Mouse (Mus musculus) liver, embryonic 15.5 days (tissue): ENCODE data around the gene Amh. TPM values are rescaled to one million over a fixed set of nuclear protein-coding genes. Genes with fewer than 3 reads are reported as not detected.

ENCODE experiments used
- ATAC-seq: fragments of 200-750 bp; cut with Nextera tagmentation; 2 replicates; pipeline ENCODE4 v1.8.0; 2017; ENCODE audit warnings: moderate number of reproducible peaks, mild to moderate bottlenecking, moderate library complexity; ENCODE audit not compliant: insufficient read depth
- H3K27ac ChIP-seq: fragments of 300-500 bp; sonication (generic); replicated peaks from 2 replicates; pipeline ENCODE4 v1.5.1; 2015; ENCODE audit warnings: mild to moderate bottlenecking, inconsistent platforms
- H3K27me3 ChIP-seq: fragments of 300-500 bp; sonication (generic); 2 replicates; pipeline ENCODE4 v1.6.1; 2015; ENCODE audit warnings: mild to moderate bottlenecking, inconsistent platforms
- H3K36me3 ChIP-seq: fragments of 300-500 bp; sonication (generic); replicated peaks from 2 replicates; pipeline ENCODE4 v1.6.1; 2015; ENCODE audit warnings: moderate library complexity, mild to moderate bottlenecking, inconsistent platforms
- H3K4me1 ChIP-seq: fragments of 300-500 bp; sonication (generic); replicated peaks from 2 replicates; pipeline ENCODE4 v1.6.1; 2015; ENCODE audit warnings: inconsistent platforms
- H3K4me2 ChIP-seq: fragments of 300-500 bp; sonication (generic); 2 replicates; pipeline ENCODE4 v1.6.1; 2015; ENCODE audit warnings: moderate library complexity, mild to moderate bottlenecking, inconsistent platforms
- H3K4me3 ChIP-seq: fragments of 300-500 bp; sonication (generic); replicated peaks from 2 replicates; pipeline ENCODE4 v1.5.1; 2015; ENCODE audit warnings: mild to moderate bottlenecking, inconsistent platforms
- H3K9ac ChIP-seq: fragments of 300-500 bp; sonication (generic); 2 replicates; pipeline ENCODE4 v1.6.1; 2015; ENCODE audit warnings: moderate library complexity, mild to moderate bottlenecking, inconsistent platforms
- H3K9me3 ChIP-seq: fragments of 300-500 bp; sonication (generic); replicated peaks from 2 replicates; pipeline ENCODE4 v1.6.1; 2016; ENCODE audit warnings: inconsistent platforms
- WGBS: fragments of 180-500 bp; shearing (Covaris S2); methylation state at CpG from one replicate; pipeline ENCODE4 v1.1.7; 2015; ENCODE audit warnings: mixed read lengths; ENCODE audit not compliant: insufficient replicate concordance; 5-methylcytosine and 5-hydroxymethylcytosine counted together
- polyA plus RNA-seq: library from polyadenylated mRNA; unstranded; fragments of >200 nt; fragmentation: Nextera tagmentation; extraction: Ambion mirVana; gene quantifications from 2 replicates; pipeline ENCODE4 v1.2.1, GENCODE M21; 2015

Gene Amh
- polyA plus RNA-seq, 1 experiment from 2014 or later, result 0.10 TPM

- Histone ChIP-seq H3K4me1 (peaks cover 59% of the 10 kb centered on the region), H3K9ac (no peak overlapping the region), H3K27ac (peak overlapping the region; percentile 56), H3K4me3 (no peak overlapping the region), H3K4me2 (peak overlapping the region; percentile 31; the same call in 1 of the 2 replicates), H3K9me3 (no peaks in the 10 kb centered on the region), H3K27me3 (peaks cover 25% of the 10 kb centered on the region), H3K36me3 (peaks cover 40% of the 10 kb centered on the region)
- WGBS, result 61% methylated on average over 1 of the region's 1 CpGs
- no peak for ATAC-seq
These were observed 24.6 kb downstream of the Amh start for GRCm38 (mm10) chr10:80829359-80830278.

- H3K4me1 ChIP-seq, result peaks cover 50% of the 10 kb centered on the region
- peak overlapping the region; percentile 56 for H3K27ac ChIP-seq
- peak overlapping the region; percentile 31; the same call in 1 of the 2 replicates for H3K4me2 ChIP-seq
- H3K36me3 ChIP-seq, result peaks cover 40% of the 10 kb centered on the region
- H3K4me3 ChIP-seq, result no peak overlapping the region
- ATAC-seq, result no peak
- no peaks in the 10 kb centered on the region for H3K9me3 ChIP-seq
- 2% methylated on average over 9 of the region's 9 CpGs for WGBS
- H3K9ac ChIP-seq, result no peak overlapping the region
- H3K27me3 ChIP-seq, result peaks cover 40% of the 10 kb centered on the region
These were observed 26.1 kb downstream of the Amh start for GRCm38 (mm10) chr10:80831136-80831535.

- no peak overlapping the region for H3K9ac ChIP-seq
- no peak for ATAC-seq
- H3K36me3 ChIP-seq, result peaks cover 32% of the 10 kb centered on the region
- H3K27ac ChIP-seq, result no peak overlapping the region
- no peak overlapping the region for H3K4me3 ChIP-seq
- WGBS, result 65% methylated on average over 7 of the region's 7 CpGs
- no peak overlapping the region for H3K4me2 ChIP-seq
- peaks cover 57% of the 10 kb centered on the region for H3K27me3 ChIP-seq
- H3K4me1 ChIP-seq, result peaks cover 49% of the 10 kb centered on the region
- no peaks in the 10 kb centered on the region for H3K9me3 ChIP-seq
These were observed 27.8 kb downstream of the Amh start for GRCm38 (mm10) chr10:80832818-80833217.

GRCm38 (mm10) chr10:80835617-80836016, 30.6 kb downstream of the Amh start:
- 59% methylated on average over 30 of the region's 30 CpGs for WGBS
- H3K4me3 ChIP-seq, result no peak overlapping the region
- H3K4me2 ChIP-seq, result no peak overlapping the region
- no peak overlapping the region for H3K9ac ChIP-seq
- no peaks in the 10 kb centered on the region for H3K9me3 ChIP-seq
- H3K4me1 ChIP-seq, result peaks cover 24% of the 10 kb centered on the region
- H3K27ac ChIP-seq, result no peak overlapping the region
- H3K36me3 ChIP-seq, result peaks cover 6% of the 10 kb centered on the region
- H3K27me3 ChIP-seq, result peaks cover 85% of the 10 kb centered on the region
- ATAC-seq, result no peak

- H3K9ac ChIP-seq, result no peak overlapping the region
- H3K36me3 ChIP-seq, result no peaks in the 10 kb centered on the region
- peaks cover 98% of the 10 kb centered on the region for H3K27me3 ChIP-seq
- 38% methylated on average over 7 of the region's 7 CpGs for WGBS
- H3K9me3 ChIP-seq, result no peaks in the 10 kb centered on the region
- H3K27ac ChIP-seq, result no peak overlapping the region
- peaks cover 11% of the 10 kb centered on the region for H3K4me1 ChIP-seq
- H3K4me2 ChIP-seq, result no peak overlapping the region
- ATAC-seq, result no peak
- no peak overlapping the region for H3K4me3 ChIP-seq
These were observed 31.9 kb downstream of the Amh start for GRCm38 (mm10) chr10:80836949-80837379.

GRCm38 (mm10) chr10:80837827-80838226, 32.8 kb downstream of the Amh start:
- H3K9ac ChIP-seq, result no peak overlapping the region
- H3K4me3 ChIP-seq, result no peak overlapping the region
- WGBS, result 38% methylated on average over 2 of the region's 2 CpGs
- H3K36me3 ChIP-seq, result no peaks in the 10 kb centered on the region
- peaks cover 100% of the 10 kb centered on the region for H3K27me3 ChIP-seq
- H3K27ac ChIP-seq, result no peak overlapping the region
- peaks cover 11% of the 10 kb centered on the region for H3K4me1 ChIP-seq
- no peak overlapping the region for H3K4me2 ChIP-seq
- no peak for ATAC-seq
- H3K9me3 ChIP-seq, result no peaks in the 10 kb centered on the region

- H3K27me3 ChIP-seq, result peaks cover 100% of the 10 kb centered on the region
These were observed 33.4 kb downstream of the Amh start for GRCm38 (mm10) chr10:80838346-80838912.

GRCm38 (mm10) chr10:80839848-80840247, 34.8 kb downstream of the Amh start:
- ATAC-seq, result no peak
- Histone ChIP-seq H3K4me1 (peaks cover 14% of the 10 kb centered on the region), H3K9me3 (no peaks in the 10 kb centered on the region), H3K4me3 (no peak overlapping the region), H3K27me3 (peaks cover 100% of the 10 kb centered on the region), H3K36me3 (no peaks in the 10 kb centered on the region), H3K9ac (no peak overlapping the region), H3K4me2 (no peak overlapping the region), H3K27ac (no peak overlapping the region)
- WGBS, result 45% methylated on average over 6 of the region's 6 CpGs

More at GRCm38 (mm10) chr10:80838346-80838912, 33.4 kb downstream of the Amh start:
- no peaks in the 10 kb centered on the region for H3K9me3 ChIP-seq
- H3K9ac ChIP-seq, result no peak overlapping the region
- H3K4me1 ChIP-seq, result peaks cover 11% of the 10 kb centered on the region
- no peak overlapping the region for H3K4me2 ChIP-seq
- no peaks in the 10 kb centered on the region for H3K36me3 ChIP-seq
- no peak for ATAC-seq
- H3K27ac ChIP-seq, result no peak overlapping the region
- no peak overlapping the region for H3K4me3 ChIP-seq
- 40% methylated on average over 2 of the region's 2 CpGs for WGBS

GRCm38 (mm10) chr10:80841685-80842084, 36.6 kb downstream of the Amh start:
- Histone ChIP-seq H3K9me3 (no peaks in the 10 kb centered on the region), H3K27ac (no peak overlapping the region), H3K27me3 (peaks cover 100% of the 10 kb centered on the region), H3K4me1 (peaks cover 11% of the 10 kb centered on the region), H3K4me3 (no peak overlapping the region), H3K4me2 (no peak overlapping the region), H3K9ac (no peak overlapping the region), H3K36me3 (no peaks in the 10 kb centered on the region)
- WGBS, result 63% methylated on average over 2 of the region's 2 CpGs
- no peak for ATAC-seq

- H3K9me3 ChIP-seq, result no peaks in the 10 kb centered on the region
- H3K27me3 ChIP-seq, result peaks cover 100% of the 10 kb centered on the region
- no peak overlapping the region for H3K27ac ChIP-seq
- no peaks in the 10 kb centered on the region for H3K36me3 ChIP-seq
- no peak overlapping the region for H3K4me2 ChIP-seq
- H3K9ac ChIP-seq, result no peak overlapping the region
- WGBS, result 73% methylated on average over 15 of the region's 15 CpGs
- no peak for ATAC-seq
- no peak overlapping the region for H3K4me3 ChIP-seq
- peaks cover 6% of the 10 kb centered on the region; the same call in 1 of the 2 replicates for H3K4me1 ChIP-seq
These were observed 37.3 kb downstream of the Amh start for GRCm38 (mm10) chr10:80842334-80842733.
